Mouse (Mus musculus) brain, adult 10 weeks (tissue): ENCODE data around the gene Hspa1b. TPM values are rescaled to one million over a fixed set of nuclear protein-coding genes. Genes with fewer than 3 reads are reported as not detected.

Source experiments
- polyA plus RNA-seq: library from polyadenylated mRNA; stranded (reverse); fragments of 350-450 nt; fragmentation: Illumina TruSeq; extraction: RNeasy Lipid Tissue Mini Kit (QIAGEN cat#74804); gene quantifications from one replicate; pipeline ENCODE4 v1.2.3, GENCODE M21; 2015; ENCODE audit warnings: low read depth, low replicate concordance

Hspa1b gene
- 8.3 TPM for polyA plus RNA-seq

DNA sequence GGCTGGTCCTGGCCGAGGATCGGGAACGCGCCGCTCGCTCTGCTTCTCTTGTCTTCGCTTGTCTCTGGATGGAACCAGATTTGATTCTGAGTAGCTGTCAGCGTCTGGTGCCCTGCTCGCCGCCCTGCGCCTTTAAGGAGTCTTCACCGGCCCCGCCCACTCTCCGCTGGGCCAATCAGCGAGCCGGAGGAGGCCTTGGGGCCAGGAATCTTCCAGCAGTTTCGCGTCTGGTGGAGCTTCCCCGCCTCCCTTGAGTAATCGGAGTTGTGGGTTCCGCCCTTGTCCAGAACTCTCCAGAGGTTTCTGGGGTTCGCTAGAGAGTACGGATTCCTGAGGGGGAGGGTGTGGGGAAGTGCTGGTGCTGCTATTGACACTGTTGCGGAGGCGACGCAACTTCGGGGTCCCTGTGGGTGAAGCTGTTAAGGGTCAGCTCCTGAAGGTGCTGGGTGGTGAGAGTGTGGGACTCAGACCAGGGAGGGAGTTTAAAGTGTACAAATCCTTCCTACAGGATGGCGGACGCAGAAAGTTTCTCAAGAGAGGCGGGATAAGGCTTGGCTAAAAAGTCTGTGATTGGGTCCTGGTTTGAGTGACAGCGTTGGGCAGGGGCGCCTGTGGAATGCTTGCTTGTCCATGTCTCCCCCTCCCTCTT lies at the start of gene Hspa1b:
Gene Hspa1b, minus strand, starts transcription at position 109 of the 649 bp plus-strand sequence.

DNA sequence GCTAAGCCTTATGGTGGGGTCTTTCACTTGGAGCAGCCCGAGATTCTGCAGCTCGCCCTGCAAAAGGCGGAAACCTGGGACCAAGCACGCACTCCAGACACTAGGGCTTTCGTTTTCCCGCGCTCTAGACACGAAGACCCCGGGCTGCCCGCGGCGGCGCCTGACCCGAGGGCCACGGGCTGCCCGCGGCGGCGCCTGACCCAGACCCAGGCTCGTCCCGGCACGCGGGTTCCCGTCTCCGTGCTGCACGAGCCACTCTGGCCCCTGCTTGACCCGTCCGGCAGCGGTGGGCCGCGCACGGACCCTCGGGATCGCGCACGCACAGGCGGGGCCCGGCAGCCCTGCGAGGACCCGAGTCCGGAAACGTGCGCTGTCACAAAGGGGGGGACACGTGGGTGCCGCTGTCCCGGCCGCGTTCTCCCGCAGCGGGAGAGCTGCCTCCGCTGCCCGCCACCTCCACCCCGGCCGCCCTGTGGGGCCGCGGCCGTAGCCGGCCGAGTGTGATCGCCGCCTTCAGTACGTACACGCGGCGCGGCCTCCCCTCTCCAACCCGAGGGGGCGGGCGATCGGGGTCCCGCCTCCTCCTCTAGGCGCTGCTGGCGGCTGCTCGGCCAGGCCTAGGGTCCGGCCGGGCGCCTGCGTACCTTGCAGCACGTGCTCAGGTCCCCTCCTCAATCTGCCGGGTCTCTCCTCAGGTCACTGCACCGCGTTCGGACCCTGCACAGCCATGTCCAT lies 41.8 kb upstream of the Hspa1b start, which contains the start of gene Vars:
Gene Vars, plus strand, starts transcription at position 271 of the 735 bp plus-strand sequence.

DNA sequence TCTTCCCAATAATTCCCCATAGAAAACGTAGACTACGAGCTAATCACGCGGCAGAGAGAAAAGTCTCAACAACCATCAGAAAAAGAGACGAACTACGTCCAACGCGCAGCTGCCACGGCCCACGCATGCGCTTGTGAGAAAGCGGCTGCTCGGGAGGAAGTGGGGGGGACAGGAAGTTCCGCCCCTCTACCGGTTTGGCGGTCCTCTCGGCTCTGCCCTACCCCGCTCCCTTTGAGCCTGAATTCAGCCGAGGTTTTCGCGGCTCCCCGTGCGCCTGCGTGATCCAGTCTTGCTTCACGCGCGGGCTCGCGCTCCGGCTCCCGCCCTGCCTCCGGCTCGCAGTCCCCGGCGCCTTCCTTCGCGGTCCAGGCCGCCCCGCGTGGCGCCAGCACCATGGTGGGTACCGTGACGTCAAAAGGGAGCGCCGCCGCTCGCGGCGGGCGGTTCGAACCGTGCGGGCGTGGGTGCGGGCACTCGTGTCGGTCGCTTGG lies 22.7 kb upstream of the Hspa1b start, which contains the start of gene Lsm2:
Gene Lsm2, plus strand, starts transcription at position 173 of the 491 bp plus-strand sequence.

DNA sequence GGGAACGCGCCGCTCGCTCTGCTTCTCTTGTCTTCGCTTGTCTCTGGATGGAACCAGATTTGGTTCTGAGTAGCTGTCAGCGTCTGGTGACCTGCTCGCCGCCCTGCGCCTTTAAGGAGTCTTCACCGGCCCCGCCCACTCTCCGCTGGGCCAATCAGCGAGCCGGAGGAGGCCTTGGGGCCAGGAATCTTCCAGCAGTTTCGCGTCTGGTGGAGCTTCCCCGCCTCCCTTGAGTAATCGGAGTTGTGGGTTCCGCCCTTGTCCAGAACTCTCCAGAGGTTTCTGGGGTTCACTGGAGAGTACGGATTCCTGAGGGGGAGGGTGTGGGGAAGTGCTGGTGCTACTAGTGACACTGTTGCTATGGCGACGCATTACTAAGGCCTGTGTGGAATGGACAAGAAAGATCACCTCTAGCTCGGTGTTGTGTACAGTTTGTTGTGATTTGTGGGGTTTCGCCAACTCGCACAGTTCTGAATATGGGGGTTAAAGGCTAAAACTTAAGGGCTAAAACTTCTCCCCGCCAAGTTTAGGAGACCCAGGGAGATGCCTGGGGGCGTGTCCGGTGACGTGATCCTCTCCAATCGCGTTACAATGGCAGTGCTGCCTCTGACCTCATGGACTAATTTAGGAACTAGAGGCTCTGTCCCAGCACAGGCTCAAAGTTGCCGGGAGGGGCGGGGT lies 13.2 kb upstream of the Hspa1b start, which contains the start of the genes Hspa1a and Hspa1l:
Gene Hspa1a, minus strand, starts transcription at position 88 of the 681 bp plus-strand sequence.
Gene Hspa1l, plus strand, starts transcription at position 635 of the 681 bp plus-strand sequence.

DNA sequence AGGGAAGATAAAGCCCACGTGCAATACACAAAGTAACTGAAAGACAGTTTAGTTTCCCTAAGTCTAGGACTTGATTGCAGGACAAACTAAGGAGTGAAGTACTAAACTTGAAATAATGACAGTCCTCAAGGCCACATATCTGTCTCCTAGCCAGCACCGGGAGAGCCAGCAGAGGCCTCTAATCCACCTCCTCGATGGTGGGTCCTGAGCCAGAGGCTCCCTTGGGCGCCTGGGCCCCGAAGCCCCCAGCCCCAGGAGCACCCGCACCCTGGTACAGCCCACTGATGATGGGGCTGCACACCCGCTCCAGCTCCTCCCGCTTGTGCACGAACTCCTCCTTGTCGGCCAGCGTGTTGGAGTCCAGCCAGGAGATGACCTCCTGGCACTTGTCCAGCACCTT lies 10.8 kb upstream of the Hspa1b start, which contains the start of gene Gm20481:
Gene Gm20481, plus strand, starts transcription at position 91 of the 400 bp plus-strand sequence.

DNA sequence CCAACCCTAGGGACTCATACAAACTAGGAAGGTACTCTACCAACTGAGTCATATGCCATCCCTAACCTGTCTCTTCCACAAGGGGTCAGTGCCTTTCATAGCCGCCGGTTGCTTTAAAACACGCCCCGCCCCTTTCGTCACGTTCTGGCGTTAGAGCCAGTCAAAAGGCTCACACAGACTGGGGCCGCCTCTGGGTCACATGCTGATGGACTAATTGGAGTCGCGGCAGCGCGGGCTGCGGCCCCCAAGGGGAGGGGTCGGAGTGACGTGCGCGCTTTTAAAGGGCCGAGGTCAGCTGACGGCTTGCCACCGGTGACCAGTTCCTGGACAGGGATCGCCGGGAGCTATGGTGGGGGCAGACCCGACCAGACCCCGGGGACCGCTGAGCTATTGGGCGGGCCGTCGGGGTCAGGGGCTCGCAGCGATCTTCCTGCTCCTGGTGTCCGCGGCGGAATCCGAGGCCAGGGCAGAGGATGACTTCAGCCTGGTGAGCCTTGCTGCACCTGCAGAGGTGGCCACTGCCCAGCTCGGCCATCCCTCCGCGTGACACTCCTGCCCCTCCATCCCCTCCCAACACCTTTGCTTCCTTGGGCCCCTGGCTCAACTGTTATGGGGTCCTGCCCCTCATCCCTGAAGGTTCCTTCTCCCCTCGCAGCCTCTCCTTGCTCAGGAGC lies 27.8 kb downstream of the Hspa1b start, which contains the start of gene Neu1:
Gene Neu1, plus strand, starts transcription at position 193 of the 674 bp plus-strand sequence.

DNA sequence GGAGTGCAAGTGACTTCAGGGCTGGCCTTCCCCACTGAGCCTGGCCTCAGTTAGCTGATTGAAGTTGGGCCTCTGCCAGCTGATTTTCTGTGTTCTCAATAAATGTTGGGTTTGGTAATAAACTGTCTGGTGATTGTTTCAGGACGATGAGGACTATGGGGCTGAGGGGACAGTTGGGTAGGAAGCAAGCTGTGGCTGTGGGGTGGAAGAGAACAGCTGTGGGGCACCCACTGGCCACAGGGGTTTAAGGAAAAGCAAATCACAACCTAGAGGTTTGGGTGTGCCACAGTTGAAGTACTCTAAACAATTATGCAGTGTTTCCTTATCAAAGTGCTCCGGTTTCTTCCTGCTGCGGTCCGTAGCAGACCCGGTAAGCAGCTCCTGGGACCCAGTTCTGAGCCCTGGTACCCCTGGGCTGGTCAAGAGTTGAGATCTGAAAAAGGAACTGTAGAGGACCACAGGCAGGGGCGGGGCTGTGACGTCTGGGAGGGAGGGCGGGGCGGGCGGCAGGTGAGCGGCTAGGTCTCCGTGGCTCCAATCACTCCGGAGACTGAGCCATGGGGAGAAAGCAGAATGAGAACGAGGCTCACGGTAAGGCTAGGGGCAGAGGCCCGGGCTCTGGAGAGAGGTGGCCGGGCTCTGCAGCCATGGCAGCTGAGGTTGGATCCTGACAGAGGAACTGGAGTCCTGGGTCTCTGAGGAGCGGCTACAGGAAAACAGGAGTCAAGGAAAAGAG lies 44.9 kb downstream of the Hspa1b start, which contains the start of gene Slc44a4:
Gene Slc44a4, plus strand, starts transcription at position 537 of the 736 bp plus-strand sequence.

Other genes starting within 250 kb of the Hspa1b start
- 10.9 TPM for gene C4b, start 215.4 kb downstream of the Hspa1b start, polyA plus RNA-seq
- gene Cyp21a1, start 154.7 kb downstream of the Hspa1b start, polyA plus RNA-seq: not detected
- 67.9 TPM for gene Stk19, start 122.3 kb downstream of the Hspa1b start, polyA plus RNA-seq
- 37.4 TPM for gene Dxo, start 122.2 kb downstream of the Hspa1b start, polyA plus RNA-seq
- gene Skiv2l, start 109.0 kb downstream of the Hspa1b start, polyA plus RNA-seq: 47.0 TPM
- 35.3 TPM for gene Nelfe, start 108.8 kb downstream of the Hspa1b start, polyA plus RNA-seq
- gene Cfb, start 96.7 kb downstream of the Hspa1b start, polyA plus RNA-seq: 0.31 TPM
- gene Zbtb12, start 79.8 kb downstream of the Hspa1b start, polyA plus RNA-seq: 5.7 TPM
- gene Gm20547, start 77.2 kb downstream of the Hspa1b start, polyA plus RNA-seq: not detected
- 1.5 TPM for gene C2, start 61.0 kb downstream of the Hspa1b start, polyA plus RNA-seq
- gene Ehmt2, start 60.8 kb downstream of the Hspa1b start, polyA plus RNA-seq: 122 TPM
- gene Slc44a4, start 44.8 kb downstream of the Hspa1b start, polyA plus RNA-seq: 0.19 TPM
- 51.2 TPM for gene Neu1, start 28.0 kb downstream of the Hspa1b start, polyA plus RNA-seq
- gene Gm20481, start 10.7 kb upstream of the Hspa1b start, polyA plus RNA-seq: not detected
- 8.4 TPM for gene Hspa1a, start 12.9 kb upstream of the Hspa1b start, polyA plus RNA-seq
- gene Hspa1l, start 13.5 kb upstream of the Hspa1b start, polyA plus RNA-seq: 0.36 TPM
- gene Lsm2, start 22.6 kb upstream of the Hspa1b start, polyA plus RNA-seq: 26.4 TPM
- gene Vars, start 41.7 kb upstream of the Hspa1b start, polyA plus RNA-seq: 22.8 TPM
- 0.71 TPM for gene Vwa7, start 57.3 kb upstream of the Hspa1b start, polyA plus RNA-seq
- not detected for gene Sapcd1, start 68.8 kb upstream of the Hspa1b start, polyA plus RNA-seq
- gene Msh5, start 87.5 kb upstream of the Hspa1b start, polyA plus RNA-seq: 0.67 TPM
- gene Clic1, start 90.7 kb upstream of the Hspa1b start, polyA plus RNA-seq: 22.1 TPM
- 19.3 TPM for gene Ddah2, start 99.8 kb upstream of the Hspa1b start, polyA plus RNA-seq
- not detected for gene Ly6g6c, start 106.2 kb upstream of the Hspa1b start, polyA plus RNA-seq
- not detected for gene Mpig6b, start 106.9 kb upstream of the Hspa1b start, polyA plus RNA-seq
- gene Ly6g6e, start 117.7 kb upstream of the Hspa1b start, polyA plus RNA-seq: 5.5 TPM
- gene Ly6g6d, start 118.8 kb upstream of the Hspa1b start, polyA plus RNA-seq: 1.8 TPM
- gene Ly6g6f, start 126.4 kb upstream of the Hspa1b start, polyA plus RNA-seq: 0.70 TPM
- gene Abhd16a, start 130.0 kb upstream of the Hspa1b start, polyA plus RNA-seq: 106 TPM
- gene Ly6g5c, start 149.0 kb upstream of the Hspa1b start, polyA plus RNA-seq: not detected
- gene Ly6g5b, start 156.2 kb upstream of the Hspa1b start, polyA plus RNA-seq: not detected
- 24.9 TPM for gene Gpank1, start 162.2 kb upstream of the Hspa1b start, polyA plus RNA-seq
- gene Csnk2b, start 162.8 kb upstream of the Hspa1b start, polyA plus RNA-seq: 221 TPM
- 18.0 TPM for gene D17H6S53E, start 167.1 kb upstream of the Hspa1b start, polyA plus RNA-seq
- not detected for gene Apom, start 172.8 kb upstream of the Hspa1b start, polyA plus RNA-seq
- gene Bag6, start 175.9 kb upstream of the Hspa1b start, polyA plus RNA-seq: 159 TPM
- gene Prrc2a, start 205.7 kb upstream of the Hspa1b start, polyA plus RNA-seq: 185 TPM
- gene Aif1, start 216.8 kb upstream of the Hspa1b start, polyA plus RNA-seq: 19.0 TPM
- gene Lst1, start 229.2 kb upstream of the Hspa1b start, polyA plus RNA-seq: 9.3 TPM
- gene Ltb, start 235.2 kb upstream of the Hspa1b start, polyA plus RNA-seq: 0.55 TPM
- gene Tnf, start 242.8 kb upstream of the Hspa1b start, polyA plus RNA-seq: not detected
- not detected for gene Lta, start 246.1 kb upstream of the Hspa1b start, polyA plus RNA-seq